Mouse (Mus musculus) thymus, adult 2 months (tissue): Measurements from ENCODE around the gene Eftud2. TPM values are rescaled to one million over a fixed set of nuclear protein-coding genes. Genes with fewer than 3 reads are reported as not detected.

Source experiments
- DNase-seq: peaks from one replicate; pipeline ENCODE4 v3.0.0; 2021
- H3K27ac ChIP-seq: fragments of 200-500 bp; 2 replicates; pipeline ENCODE4 v1.5.1; 2012; ENCODE audit warnings: low read length, control low read depth; ENCODE audit not compliant: control insufficient read depth, insufficient read depth
- H3K27me3 ChIP-seq: fragments of 200-500 bp; 2 replicates; pipeline ENCODE4 v1.6.1; 2012; ENCODE audit warnings: mild to moderate bottlenecking, low read length, moderate library complexity, mixed read lengths; ENCODE audit not compliant: control insufficient read depth, insufficient read depth
- H3K36me3 ChIP-seq: fragments of 200-500 bp; 2 replicates; pipeline ENCODE4 v1.6.1; 2012; ENCODE audit warnings: mild to moderate bottlenecking, low read length, moderate library complexity; ENCODE audit not compliant: control insufficient read depth, insufficient read depth
- H3K4me1 ChIP-seq: fragments of 200-500 bp; replicated peaks from 2 replicates; pipeline ENCODE4 v1.6.1; 2012; ENCODE audit warnings: low read length; ENCODE audit not compliant: control insufficient read depth, insufficient read depth
- H3K4me3 ChIP-seq: fragments of 200-500 bp; 2 replicates; pipeline ENCODE4 v1.5.1; 2012; ENCODE audit warnings: mild to moderate bottlenecking, low read length, control low read depth, moderate library complexity; ENCODE audit not compliant: control insufficient read depth, insufficient read depth
- CTCF ChIP-seq: fragments of 200-500 bp; IDR thresholded peaks from 2 replicates; pipeline ENCODE4 v1.5.1; 2012; ENCODE audit warnings: mild to moderate bottlenecking, control low read depth, low read length, moderate library complexity, borderline replicate concordance; ENCODE audit not compliant: control insufficient read depth, poor library complexity, insufficient read depth; ENCODE audit errors: extremely low read depth
- POLR2A ChIP-seq: fragments of 200-500 bp; IDR thresholded peaks from 2 replicates; pipeline ENCODE4 v1.6.1; 2012; ENCODE audit warnings: mild to moderate bottlenecking, low read length, control low read depth, moderate library complexity; ENCODE audit not compliant: control insufficient read depth, poor library complexity, insufficient read depth; ENCODE audit errors: extremely low read depth
- WGBS: fragments of 180-500 bp; shearing (Covaris S2); methylation state at CpG from one replicate; pipeline ENCODE4 v1.1.7; 2018; 5-methylcytosine and 5-hydroxymethylcytosine counted together
- polyA plus RNA-seq: library from polyadenylated mRNA; depleted of rRNA; stranded (reverse); fragments of >200 nt; gene quantifications from 2 replicates; pipeline ENCODE4 v1.2.3, GENCODE M21; 2012

The Eftud2 gene
- polyA plus RNA-seq, 1 experiment, result 215 TPM

GRCm38 (mm10) chr11:102881314-102882198, 771 bp upstream of the Eftud2 start:
- Histone ChIP-seq H3K36me3 (peaks cover 10% of the 10 kb centered on the region), H3K27ac (no peak overlapping the region), H3K4me3 (peak overlapping the region; percentile 83), H3K4me1 (peaks cover 3% of the 10 kb centered on the region; the same call in 1 of the 2 replicates), H3K27me3 (no peaks in the 10 kb centered on the region; the same call in 1 of the 2 replicates)
- no peak for DNase-seq
- TF ChIP-seq POLR2A, result no peak
- TF ChIP-seq CTCF, result no peak
- WGBS, result 17% methylated on average over 13 of the region's 13 CpGs

DNA sequence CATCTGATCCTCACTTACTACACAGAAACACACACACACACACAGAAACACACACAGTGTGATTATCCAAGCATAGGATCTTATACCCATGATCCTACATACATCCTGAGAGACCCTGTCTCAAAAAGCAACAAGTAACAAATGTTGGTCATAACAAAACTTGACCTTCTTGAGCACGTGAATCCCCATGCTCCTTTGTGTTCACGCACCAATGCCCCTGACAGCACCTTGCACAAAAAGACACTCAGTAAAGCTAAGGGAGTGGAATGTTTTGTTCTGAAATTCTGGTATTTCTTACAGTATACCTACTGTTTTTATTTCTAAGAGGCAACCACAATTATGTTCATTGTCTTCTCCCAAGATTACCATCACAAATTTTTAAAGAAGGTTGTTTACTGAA, 1.2 kb downstream of the Eftud2 start:
- no peak for DNase-seq
- no peak overlapping the region for H3K4me3 ChIP-seq
- 93% methylated on average over 2 of the region's 2 CpGs for WGBS
- TF ChIP-seq CTCF (no peak), POLR2A (no peak)
- peaks cover 16% of the 10 kb centered on the region for H3K36me3 ChIP-seq
- no peak overlapping the region for H3K27ac ChIP-seq
- H3K27me3 ChIP-seq, result no peaks in the 10 kb centered on the region; the same call in 1 of the 2 replicates
- H3K4me1 ChIP-seq, result peaks cover 3% of the 10 kb centered on the region; the same call in 1 of the 2 replicates

DNA sequence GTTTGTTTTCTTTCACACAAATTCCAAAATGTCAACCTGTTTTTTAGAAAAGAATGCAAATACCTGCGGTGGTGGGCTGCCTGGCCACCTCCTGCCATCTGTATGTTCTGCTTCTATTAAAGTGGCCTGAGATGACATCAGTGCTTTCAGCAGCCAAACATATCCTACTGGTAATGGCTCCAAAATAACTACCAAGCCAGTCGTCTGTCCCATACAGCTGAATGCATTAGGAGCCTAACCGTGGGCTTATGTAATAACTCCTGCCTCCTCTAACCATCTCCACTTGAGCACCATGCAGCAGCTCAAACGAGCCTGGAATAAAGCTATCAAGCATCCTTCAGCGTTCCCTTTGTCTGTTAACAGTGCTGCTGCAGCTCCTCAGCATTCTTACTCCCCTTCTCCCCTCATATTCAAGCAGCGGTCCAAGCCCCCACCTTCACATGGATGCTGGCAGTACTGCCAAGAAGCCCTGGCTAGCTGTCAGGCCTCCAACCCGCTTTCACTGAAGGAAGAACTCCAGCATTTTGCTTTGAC, 5.9 kb downstream of the Eftud2 start:
- DNase-seq, result no peak
- no peaks in the 10 kb centered on the region for H3K4me1 ChIP-seq
- H3K27me3 ChIP-seq, result no peaks in the 10 kb centered on the region
- H3K27ac ChIP-seq, result no peak overlapping the region
- 96% methylated on average over 7 of the region's 7 CpGs for WGBS
- H3K4me3 ChIP-seq, result no peak overlapping the region
- peaks cover 46% of the 10 kb centered on the region for H3K36me3 ChIP-seq
- no peak for TF ChIP-seq POLR2A
- no peak for TF ChIP-seq CTCF

GRCm38 (mm10) chr11:102864272-102864671, 16.5 kb downstream of the Eftud2 start:
- 40% methylated on average over 4 of the region's 4 CpGs for WGBS
- DNase-seq, result peak; percentile 39
- no peak for TF ChIP-seq POLR2A
- TF ChIP-seq CTCF, result no peak
- Histone ChIP-seq H3K4me1 (no peaks in the 10 kb centered on the region), H3K27me3 (no peaks in the 10 kb centered on the region), H3K36me3 (peaks cover 59% of the 10 kb centered on the region), H3K27ac (no peak overlapping the region), H3K4me3 (no peak overlapping the region)

DNA sequence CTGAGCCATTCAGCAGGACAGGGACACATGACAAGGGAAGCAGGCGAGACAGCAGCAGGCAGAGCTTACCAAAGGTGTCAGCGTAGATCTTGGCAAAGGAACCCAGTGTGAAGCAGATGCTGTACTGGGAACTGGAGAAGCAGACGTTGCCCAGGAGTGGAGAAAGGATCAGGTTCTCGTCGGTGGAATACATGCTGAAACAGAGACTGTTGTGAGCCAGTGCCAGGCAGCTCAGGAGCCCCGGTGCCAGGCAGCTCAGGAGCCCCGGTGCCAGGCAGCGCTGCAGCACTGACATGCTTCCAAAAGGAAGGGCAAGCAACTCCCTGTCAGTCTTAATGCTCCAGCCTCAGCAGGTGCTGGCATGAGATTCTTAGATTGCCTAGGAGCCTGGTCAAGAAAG, 20.9 kb downstream of the Eftud2 start:
- Histone ChIP-seq H3K4me3 (no peak overlapping the region), H3K27ac (no peak overlapping the region), H3K36me3 (peaks cover 43% of the 10 kb centered on the region), H3K4me1 (no peaks in the 10 kb centered on the region), H3K27me3 (no peaks in the 10 kb centered on the region)
- no peak for DNase-seq
- no peak for TF ChIP-seq POLR2A
- no peak for TF ChIP-seq CTCF
- WGBS, result 96% methylated on average over 8 of the region's 8 CpGs

DNA sequence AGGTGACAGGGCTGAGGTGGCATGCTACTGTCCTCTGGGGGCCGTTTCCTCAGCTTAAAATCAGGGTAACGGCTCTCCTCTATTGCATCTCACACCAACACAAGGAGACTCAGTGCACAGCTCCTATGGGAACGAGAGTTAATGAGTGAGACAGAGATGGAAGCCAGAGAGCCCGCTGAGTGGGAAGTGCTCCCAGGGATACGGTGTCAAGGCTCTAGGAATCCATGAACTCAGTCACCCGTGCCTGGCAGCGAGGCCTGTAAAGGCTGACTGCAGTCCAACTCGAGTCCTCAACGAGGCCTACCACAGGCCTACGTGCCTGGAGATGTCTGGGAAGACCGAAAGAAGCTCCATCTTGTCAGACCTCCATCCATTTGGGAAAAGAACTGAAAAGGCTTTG, 21.8 kb downstream of the Eftud2 start:
- TF ChIP-seq CTCF (no peak), POLR2A (no peak)
- no peak for DNase-seq
- Histone ChIP-seq H3K27ac (no peak overlapping the region), H3K4me1 (no peaks in the 10 kb centered on the region), H3K4me3 (no peak overlapping the region), H3K27me3 (no peaks in the 10 kb centered on the region), H3K36me3 (peaks cover 44% of the 10 kb centered on the region)
- 97% methylated on average over 11 of the region's 11 CpGs for WGBS
